Mouse (Mus musculus) macrophage (primary cell): Measurements from ENCODE around the gene Smpd3. TPM values are rescaled to one million over a fixed set of nuclear protein-coding genes. Genes with fewer than 3 reads are reported as not detected.
"Not testable (repeated sequence)": the region's sequence is repeated elsewhere in the genome, so short reads cannot be mapped to it uniquely, and the experiment has no call there.

Source experiments
- H3K27ac ChIP-seq: fragments of 350-480 bp; formaldehyde crosslinking; 2 replicates; pipeline ENCODE4 v1.9.0; 2021
- H3K36me3 ChIP-seq: fragments of 350-480 bp; formaldehyde crosslinking; 2 replicates; pipeline ENCODE4 v1.9.0; 2021; ENCODE audit errors: inconsistent target
- H3K4me3 ChIP-seq: fragments of 350-480 bp; formaldehyde crosslinking; 2 replicates; pipeline ENCODE4 v1.9.0; 2021; ENCODE audit errors: inconsistent target
- H3K79me2 ChIP-seq: fragments of 350-480 bp; formaldehyde crosslinking; 2 replicates; pipeline ENCODE4 v1.9.0; 2021; ENCODE audit errors: inconsistent target
- WGBS: methylation state at CpG from one replicate; pipeline ENCODE4 v1.1.7; 2026; ENCODE audit warnings: inconsistent platforms; ENCODE audit not compliant: missing documents; 5-methylcytosine and 5-hydroxymethylcytosine counted together
- polyA plus RNA-seq: library from polyadenylated mRNA; stranded (reverse); fragments of 250-400 nt; gene quantifications from 3 replicates; pipeline ENCODE4 v1.2.4, GENCODE M21; 2018; ENCODE audit warnings: inconsistent platforms

The Smpd3 gene
- polyA plus RNA-seq, 1 experiment from 2014 or later, result 1.0 TPM

- Histone ChIP-seq H3K36me3 (no peaks in the 10 kb centered on the region), H3K79me2 (no peaks in the 10 kb centered on the region), H3K4me3 (no peak overlapping the region), H3K27ac (no peak overlapping the region)
- 79% methylated on average over 6 of the region's 6 CpGs for WGBS
Measured at GRCm38 (mm10) chr8:106313120-106313737, 24.6 kb downstream of the Smpd3 start.

GRCm38 (mm10) chr8:106311967-106312366, 25.8 kb downstream of the Smpd3 start:
- Histone ChIP-seq H3K27ac (no peak overlapping the region), H3K79me2 (no peaks in the 10 kb centered on the region), H3K36me3 (no peaks in the 10 kb centered on the region), H3K4me3 (no peak overlapping the region)
- WGBS, result 100% methylated on average over 1 of the region's 1 CpGs

- H3K27ac ChIP-seq, result no peak overlapping the region
- 86% methylated on average over 5 of the region's 5 CpGs for WGBS
- H3K36me3 ChIP-seq, result no peaks in the 10 kb centered on the region
- no peaks in the 10 kb centered on the region for H3K79me2 ChIP-seq
- H3K4me3 ChIP-seq, result no peak overlapping the region
Measured at GRCm38 (mm10) chr8:106310026-106310652, 27.6 kb downstream of the Smpd3 start.

GRCm38 (mm10) chr8:106308082-106308786, 29.6 kb downstream of the Smpd3 start:
- H3K27ac ChIP-seq, result not testable (repeated sequence)
- WGBS, result 50% methylated on average over 6 of the region's 6 CpGs

GRCm38 (mm10) chr8:106307586-106307985, 30.2 kb downstream of the Smpd3 start:
- 7% methylated on average over 2 of the region's 2 CpGs for WGBS
- Histone ChIP-seq H3K4me3 (no peak overlapping the region), H3K79me2 (no peaks in the 10 kb centered on the region), H3K27ac (no peak overlapping the region), H3K36me3 (no peaks in the 10 kb centered on the region)

More at GRCm38 (mm10) chr8:106308082-106308786, 29.6 kb downstream of the Smpd3 start:
- H3K79me2 ChIP-seq, H3K36me3 ChIP-seq, H3K4me3 ChIP-seq: not testable (repeated sequence)

GRCm38 (mm10) chr8:106306711-106307248, 31.0 kb downstream of the Smpd3 start:
- H3K4me3 ChIP-seq, H3K79me2 ChIP-seq, H3K36me3 ChIP-seq, H3K27ac ChIP-seq: not testable (repeated sequence)
- WGBS, result 94% methylated on average over 2 of the region's 2 CpGs

GRCm38 (mm10) chr8:106306076-106306475, 31.7 kb downstream of the Smpd3 start:
- H3K27ac ChIP-seq, result no peak overlapping the region
- 100% methylated on average over 1 of the region's 1 CpGs for WGBS
- no peaks in the 10 kb centered on the region for H3K79me2 ChIP-seq
- H3K4me3 ChIP-seq, result no peak overlapping the region
- no peaks in the 10 kb centered on the region for H3K36me3 ChIP-seq

GRCm38 (mm10) chr8:106305301-106305700, 32.5 kb downstream of the Smpd3 start:
- 94% methylated on average over 3 of the region's 3 CpGs for WGBS
- Histone ChIP-seq H3K27ac (no peak overlapping the region), H3K4me3 (no peak overlapping the region), H3K36me3 (no peaks in the 10 kb centered on the region), H3K79me2 (no peaks in the 10 kb centered on the region)

- WGBS, result 82% methylated on average over 6 of the region's 6 CpGs
- Histone ChIP-seq H3K4me3 (no peak overlapping the region), H3K27ac (no peak overlapping the region), H3K36me3 (no peaks in the 10 kb centered on the region), H3K79me2 (no peaks in the 10 kb centered on the region)
Measured at GRCm38 (mm10) chr8:106304321-106304720, 33.5 kb downstream of the Smpd3 start.

- no peaks in the 10 kb centered on the region for H3K36me3 ChIP-seq
- H3K79me2 ChIP-seq, result no peaks in the 10 kb centered on the region
- H3K27ac ChIP-seq, result no peak overlapping the region
- WGBS, result 89% methylated on average over 8 of the region's 9 CpGs
- H3K4me3 ChIP-seq, result no peak overlapping the region
Measured at GRCm38 (mm10) chr8:106300739-106301715, 36.8 kb downstream of the Smpd3 start.

- Histone ChIP-seq H3K27ac (no peak overlapping the region), H3K36me3 (no peaks in the 10 kb centered on the region), H3K4me3 (no peak overlapping the region), H3K79me2 (no peaks in the 10 kb centered on the region)
- WGBS, result 93% methylated on average over 3 of the region's 3 CpGs
Measured at GRCm38 (mm10) chr8:106299686-106300085, 38.1 kb downstream of the Smpd3 start.

GRCm38 (mm10) chr8:106298846-106299245, 38.9 kb downstream of the Smpd3 start:
- H3K36me3 ChIP-seq, result no peaks in the 10 kb centered on the region
- 100% methylated on average over 1 of the region's 1 CpGs for WGBS
- H3K79me2 ChIP-seq, result no peaks in the 10 kb centered on the region
- H3K27ac ChIP-seq, result no peak overlapping the region
- H3K4me3 ChIP-seq, result no peak overlapping the region

- Histone ChIP-seq H3K79me2 (no peaks in the 10 kb centered on the region), H3K4me3 (no peak overlapping the region), H3K36me3 (no peaks in the 10 kb centered on the region), H3K27ac (no peak overlapping the region)
- WGBS, result 94% methylated on average over 5 of the region's 5 CpGs
Measured at GRCm38 (mm10) chr8:106298261-106298660, 39.5 kb downstream of the Smpd3 start.
